Mouse (Mus musculus): ENCODE results near the gene Git2.

The Git2 gene

DNA sequence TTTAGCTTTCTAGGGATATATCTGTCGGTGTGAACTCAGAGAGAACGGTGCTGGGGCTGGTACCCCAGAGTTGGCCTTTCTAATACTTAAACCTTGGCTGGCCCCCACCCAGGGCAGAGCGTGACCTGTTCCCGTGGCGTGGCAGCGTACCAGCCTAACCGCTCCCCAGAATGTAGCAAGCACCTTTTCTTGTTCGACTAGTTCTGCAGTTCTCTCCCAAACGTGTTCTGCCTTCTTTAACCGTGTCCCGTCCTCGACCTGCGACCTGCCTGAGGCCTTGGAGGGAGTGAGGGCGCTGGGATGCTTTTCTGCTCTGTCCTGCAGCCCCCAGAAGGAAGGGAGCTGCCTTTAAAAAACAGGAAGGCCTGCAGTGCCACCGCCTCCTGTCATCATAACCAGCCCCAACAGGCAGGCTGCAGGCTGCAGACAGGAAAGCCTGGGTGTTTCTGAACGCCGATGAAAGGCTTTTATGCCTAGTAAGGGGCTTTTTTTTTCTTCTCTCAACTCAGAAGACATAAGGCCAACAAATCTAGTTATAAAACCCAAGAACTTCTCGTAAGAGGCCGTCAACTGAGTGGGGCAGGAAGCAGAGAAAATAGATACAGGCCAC, 94.5 kb downstream of the Git2 start:
- DNase-seq = no peak

DNA sequence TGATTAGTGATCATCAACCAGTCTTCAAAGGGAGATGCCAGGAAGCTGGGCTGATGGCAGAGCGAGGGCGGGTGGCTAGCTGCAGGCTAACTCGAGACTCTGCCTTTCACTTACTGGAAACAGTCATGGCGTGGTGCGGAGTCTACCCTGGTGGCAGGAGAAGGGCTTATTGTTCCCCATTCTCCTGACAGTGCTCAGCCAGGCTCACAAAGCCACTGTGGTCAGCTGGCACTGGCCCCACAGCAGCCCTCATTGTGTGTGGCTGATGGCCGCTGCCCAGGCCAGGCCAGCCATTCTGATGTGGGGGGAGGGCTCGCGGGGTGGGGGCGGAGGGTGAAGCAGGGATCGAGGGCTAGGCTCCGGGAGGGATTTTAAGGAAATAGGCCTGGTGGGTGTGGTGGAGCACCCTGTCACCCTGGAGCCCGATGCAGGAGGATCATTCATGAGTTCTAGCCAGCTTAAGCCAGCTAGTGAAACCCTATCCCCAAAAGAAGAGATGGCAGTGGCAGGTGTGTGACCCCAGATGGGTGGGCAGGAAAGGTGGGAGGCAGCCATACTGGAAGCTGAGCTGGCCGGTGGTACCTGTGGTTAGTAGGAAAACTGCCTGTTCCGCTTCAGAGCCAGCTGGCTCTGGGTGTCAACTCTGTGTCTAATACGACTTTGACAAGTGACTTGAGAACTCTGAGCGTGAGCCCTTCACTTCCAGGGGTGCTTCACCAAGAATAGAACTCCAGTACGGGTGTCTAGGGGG, 95.3 kb downstream of the Git2 start:
- no peak for DNase-seq

Measured in kidney, postnatal 14 days (tissue).